Mouse (Mus musculus) liver, embryonic 14.5 days (tissue): ENCODE measurements around the gene Tmem88.

Source experiments
- CTCF ChIP-seq: IDR thresholded peaks from 2 replicates; pipeline ENCODE4 v1.5.1; 2016; ENCODE audit warnings: antibody characterized with exemption, low read depth, control low read depth
- EP300 ChIP-seq: IDR thresholded peaks from 2 replicates; pipeline ENCODE4 v1.6.1; 2016; ENCODE audit warnings: antibody characterized with exemption, low read depth

DNA sequence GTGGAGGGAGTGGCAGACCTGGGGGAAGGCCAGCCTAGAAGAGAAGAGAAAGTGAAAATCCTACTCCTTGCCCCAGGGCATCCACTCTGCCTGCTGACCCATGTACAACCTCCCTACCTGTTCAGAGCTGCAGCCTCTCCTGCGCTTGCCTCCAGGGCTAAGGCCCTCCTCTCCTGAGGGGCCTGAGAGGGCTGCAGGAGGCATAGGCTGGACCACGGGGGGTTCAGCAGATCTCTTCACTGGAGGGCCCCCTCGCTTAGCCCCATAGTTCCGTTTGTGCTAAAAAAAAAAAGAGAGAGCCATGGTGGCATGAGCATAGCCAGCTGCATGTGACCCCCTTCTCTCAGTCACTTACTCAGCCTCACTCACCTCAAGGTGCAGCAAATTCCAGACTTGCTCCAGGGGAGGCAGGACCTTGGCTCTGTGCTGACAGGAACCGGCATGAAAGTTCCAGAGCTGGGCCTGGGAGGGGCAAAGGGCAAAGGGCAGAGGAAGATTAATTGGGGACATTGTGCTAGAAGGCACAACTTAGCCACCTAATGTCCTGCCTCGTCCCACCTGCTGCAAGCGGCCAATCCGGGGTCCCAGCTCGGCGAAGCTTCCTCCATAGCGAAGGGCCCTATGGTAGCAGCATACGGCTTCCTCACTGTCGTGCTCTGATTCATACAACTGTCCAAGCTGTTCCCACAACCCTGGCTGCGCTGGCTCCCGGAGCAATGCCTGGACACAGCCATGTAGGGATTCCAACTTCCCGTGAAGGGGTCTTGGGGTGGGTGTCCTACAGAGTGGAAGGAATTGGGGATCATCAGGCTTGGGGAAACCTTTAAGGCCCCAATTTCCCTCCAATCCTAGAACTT lies 9.1 kb upstream of the Tmem88 start:
- TF ChIP-seq CTCF (no peak), EP300 (no peak)
